Mouse (Mus musculus) R1 (cell line): ENCODE results near the gene Tnfrsf1a.

Experiments used
- DNase-seq: peaks from one replicate; pipeline ENCODE4 v3.0.0-alpha.2; 2018; ENCODE audit warnings: low read depth, low spot score

Tnfrsf1a gene

DNA sequence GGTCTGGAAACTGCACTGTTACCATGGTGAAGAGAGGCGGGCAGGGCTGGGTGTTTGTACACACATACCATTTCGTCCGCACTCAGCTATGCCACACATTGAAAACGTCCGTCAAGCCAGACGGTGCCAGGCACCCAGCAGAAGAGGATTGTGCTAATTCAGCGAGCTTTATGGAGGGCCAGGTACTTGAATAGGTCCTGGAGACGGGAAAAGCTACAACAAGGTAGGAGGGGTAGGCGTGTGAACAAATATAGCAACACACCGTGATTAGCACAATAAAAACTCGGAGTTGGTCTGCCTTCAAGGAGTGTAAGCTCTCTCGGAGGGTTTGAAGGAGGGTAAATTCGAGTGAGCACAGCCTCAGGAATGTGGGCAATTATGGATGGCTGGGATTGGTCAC lies 26.4 kb upstream of the Tnfrsf1a start:
- DNase-seq, result no peak

DNA sequence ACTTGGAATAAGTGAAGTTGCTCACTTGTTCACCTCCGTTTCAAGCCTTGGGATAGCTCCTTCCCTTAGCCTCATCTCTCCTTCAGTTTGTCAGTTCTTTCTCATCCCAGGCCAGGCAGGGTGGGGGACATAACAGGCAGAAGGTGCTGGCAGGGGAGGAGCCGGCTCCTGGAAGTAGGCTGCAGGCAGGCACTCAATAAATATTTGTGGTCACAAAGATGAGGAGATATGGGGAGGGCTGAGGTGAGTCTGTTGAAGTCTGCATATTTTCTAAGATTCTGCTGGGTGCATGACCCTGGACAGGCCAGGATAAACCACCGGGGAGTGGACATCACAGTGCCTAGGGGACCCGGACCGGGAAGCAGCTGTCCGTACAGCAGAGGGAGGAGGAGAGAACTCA lies 25.6 kb upstream of the Tnfrsf1a start:
- no peak for DNase-seq

DNA sequence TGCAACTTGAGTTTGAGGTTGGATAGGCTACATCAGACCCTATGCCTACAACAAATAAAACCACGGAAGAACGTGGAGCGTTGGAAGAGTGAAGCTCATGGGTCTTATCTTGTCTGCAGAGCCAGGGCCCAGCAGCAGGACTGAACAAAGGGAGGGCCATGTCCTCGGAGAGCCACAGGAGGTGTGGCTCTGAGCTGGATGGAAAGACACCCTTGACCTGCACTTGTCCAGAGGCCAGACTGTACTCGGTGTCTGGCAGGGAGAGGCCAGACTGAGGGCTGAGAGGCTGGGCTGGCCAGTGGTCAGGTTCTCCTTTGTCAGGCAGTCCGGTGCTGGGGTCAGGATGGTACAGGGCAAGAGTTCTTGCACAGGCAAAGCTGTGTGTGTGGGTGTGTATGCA lies 23.8 kb upstream of the Tnfrsf1a start:
- DNase-seq, result no peak

DNA sequence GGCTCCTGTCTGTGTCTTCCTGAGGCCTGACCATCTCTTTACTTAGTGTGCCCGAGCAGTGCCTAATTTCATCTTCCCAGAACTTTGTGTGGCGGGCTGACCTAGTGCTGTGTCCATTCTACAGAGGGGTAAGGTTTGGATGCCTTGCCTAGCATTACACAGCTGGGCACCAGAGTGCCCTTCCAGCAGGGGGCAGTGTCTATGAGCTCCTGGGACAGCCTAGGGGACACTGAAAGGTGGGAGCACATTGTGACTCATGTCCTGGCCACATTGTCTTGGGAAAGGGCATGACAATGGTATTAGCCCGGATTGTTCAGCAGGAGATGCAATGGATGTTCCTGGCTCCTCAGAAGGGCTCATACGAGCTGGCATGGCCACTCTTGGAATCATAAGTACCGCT lies 20.9 kb upstream of the Tnfrsf1a start:
- DNase-seq, result peak; percentile 40

DNA sequence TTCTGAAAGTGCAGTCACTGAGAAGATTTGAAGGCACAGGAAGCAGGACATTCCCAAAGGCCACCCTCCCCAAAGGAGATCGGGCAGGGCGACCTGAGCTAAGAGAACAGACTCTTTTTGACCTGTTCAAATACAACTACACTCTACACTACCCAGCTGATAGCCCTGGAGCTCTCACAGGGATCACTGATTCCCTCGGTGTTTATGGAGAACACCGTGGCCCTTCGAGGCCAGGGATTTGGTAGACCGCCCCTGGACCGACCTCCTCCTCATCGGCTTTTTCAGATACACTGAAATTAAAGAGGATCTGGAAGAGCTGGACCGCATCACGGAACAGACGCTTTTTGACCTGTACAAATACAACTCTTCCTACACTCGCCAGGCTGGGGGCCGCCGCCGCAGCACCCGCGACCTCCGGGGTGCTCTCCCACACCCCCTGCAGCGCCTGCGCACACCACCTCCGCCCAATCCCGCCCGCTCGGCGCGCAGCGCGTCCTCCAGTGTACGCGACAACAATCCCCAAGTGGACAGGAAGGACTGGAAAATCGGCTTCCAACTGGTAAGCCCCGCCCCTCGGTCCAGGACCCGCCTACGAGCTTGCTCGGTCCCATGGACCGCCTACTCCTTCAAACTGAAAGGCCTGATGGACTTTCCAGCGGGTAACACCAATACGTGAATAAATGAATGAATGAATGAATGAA lies 18.4 kb upstream of the Tnfrsf1a start:
- DNase-seq, result peak; percentile 73

DNA sequence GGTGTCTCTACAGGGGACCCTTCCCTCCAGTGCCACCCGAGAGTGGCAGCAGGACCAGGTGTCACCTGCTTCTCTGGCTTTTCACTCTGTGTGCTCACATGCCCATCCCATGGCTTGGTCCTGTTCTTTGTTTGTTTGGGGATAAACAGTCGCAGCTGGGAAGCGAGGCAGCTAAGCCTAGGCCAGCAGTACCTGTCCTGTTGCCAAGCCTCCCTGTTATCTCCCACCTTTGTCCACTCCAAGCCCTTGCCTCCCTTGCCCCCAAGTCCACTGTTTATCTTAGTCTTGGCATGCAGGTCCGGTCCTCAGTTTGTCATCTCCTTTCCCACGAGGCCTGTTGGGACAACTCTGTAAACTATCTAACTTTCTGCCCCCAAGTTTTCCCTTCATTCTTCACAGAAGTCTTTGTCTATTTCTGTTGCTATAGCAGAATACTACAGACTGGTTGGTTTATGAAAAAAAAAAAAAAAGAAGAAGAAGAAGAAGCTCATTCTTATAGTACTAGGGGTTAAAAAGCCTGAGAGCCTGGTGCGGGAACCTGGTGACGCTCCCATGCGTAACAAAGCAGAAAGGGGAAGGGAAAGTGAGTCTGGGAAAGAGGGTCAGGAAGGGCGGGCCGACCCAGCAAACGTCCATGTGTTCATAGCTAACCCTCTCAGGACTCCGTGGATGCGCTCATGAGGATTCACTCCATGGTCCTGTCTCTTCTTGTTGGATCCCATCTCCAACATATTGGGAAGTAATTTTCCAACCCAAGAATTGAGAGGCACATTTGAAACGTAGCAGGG lies 15.9 kb upstream of the Tnfrsf1a start:
- no peak for DNase-seq

DNA sequence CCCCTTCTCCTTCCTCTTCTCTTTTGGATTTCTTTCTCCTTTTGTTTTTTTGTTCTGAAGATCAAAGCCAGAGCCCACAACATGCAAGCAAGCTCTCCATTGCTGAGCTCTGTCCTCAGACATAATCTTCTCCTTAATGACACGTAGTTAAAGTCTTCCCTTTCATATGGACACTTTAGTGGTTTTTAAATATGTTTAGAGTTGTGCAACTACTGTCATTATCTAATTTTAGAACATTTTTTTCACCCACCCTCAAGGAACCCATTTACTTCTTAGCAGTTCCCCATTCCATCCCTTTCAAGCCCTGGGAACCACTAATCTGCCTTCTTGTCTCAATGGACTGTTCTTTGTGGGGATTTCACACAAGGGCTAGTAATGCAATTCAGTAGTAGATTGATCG lies 14.8 kb upstream of the Tnfrsf1a start:
- DNase-seq, result no peak

DNA sequence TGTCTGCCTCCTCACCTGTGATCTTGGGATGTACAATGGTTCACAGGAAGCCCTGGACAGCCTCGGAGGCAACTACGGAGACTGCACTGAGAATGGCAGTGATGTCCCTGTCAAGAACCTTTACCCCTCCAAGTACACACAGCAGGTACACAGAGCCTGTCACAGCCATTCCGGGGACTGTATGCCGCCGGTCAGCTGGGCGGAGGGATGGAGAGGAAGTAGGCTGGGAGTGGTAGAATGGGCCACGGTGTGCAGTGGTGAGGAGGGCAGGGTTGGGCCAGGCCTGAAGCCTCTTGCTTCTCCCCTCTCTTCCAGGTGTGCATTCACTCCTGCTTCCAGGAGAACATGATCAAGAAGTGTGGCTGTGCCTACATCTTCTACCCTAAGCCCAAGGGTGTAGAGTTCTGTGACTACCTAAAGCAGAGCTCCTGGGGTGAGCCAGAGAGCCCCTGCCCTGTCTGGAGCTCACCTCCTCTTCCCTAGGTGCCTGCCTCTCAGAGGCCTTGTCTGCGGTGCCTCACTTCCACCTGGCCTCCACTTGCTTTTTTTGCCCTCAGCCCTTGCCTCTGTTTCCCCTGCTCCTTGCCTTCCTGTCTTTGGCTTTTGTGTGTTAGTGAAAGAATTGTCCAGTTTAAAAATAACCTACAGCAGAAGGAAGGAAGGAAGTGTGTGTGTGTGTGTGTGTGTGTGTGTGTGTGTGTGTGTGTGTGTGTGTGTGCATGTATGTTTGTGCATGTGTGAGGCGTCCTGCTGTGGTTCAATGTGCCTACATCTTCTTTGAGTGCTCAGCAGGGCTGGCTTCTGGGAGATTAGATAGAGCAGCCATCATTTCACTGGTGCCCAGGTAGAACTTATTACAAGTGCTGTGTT lies 10.1 kb upstream of the Tnfrsf1a start:
- DNase-seq, result no peak

DNA sequence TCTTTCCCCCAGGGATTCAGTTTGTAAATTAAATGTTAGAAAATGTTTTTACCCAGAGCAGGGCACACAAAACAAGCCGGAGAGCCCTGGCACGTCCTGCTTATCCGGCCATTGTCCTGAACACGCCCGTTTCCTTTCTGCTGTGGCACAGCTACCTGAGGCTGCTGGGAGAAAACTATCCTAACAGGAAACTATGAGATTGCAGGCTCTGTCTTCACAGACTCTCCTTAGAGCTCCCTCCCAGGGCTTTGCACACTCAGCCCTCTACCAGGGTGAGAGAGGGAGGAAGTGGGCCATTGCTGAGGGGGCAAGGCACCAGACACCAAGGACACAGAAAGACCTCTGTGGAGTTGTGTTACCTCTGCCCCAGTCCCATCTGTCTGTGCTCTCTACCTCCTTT lies 8.9 kb upstream of the Tnfrsf1a start:
- no peak for DNase-seq

DNA sequence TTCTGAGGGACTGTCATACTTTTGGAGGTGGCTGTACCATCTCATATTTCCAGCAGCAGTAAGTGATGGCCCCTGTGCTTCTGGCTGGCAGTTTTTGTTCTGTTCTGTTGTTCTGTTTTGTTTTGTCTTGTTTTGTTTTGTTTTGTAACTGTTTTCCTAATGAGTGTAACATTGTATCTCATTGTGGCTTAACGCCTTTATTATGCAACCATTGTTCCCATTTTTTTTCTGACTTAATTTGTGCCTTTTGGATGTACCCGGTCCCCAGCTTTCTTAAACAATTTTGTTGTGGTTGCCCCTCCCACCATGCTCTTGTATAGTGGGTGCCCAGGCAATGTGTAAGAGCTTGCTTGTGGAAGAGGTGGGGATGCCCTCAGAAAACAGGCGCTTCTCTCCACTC lies 7.0 kb upstream of the Tnfrsf1a start:
- DNase-seq, result no peak

DNA sequence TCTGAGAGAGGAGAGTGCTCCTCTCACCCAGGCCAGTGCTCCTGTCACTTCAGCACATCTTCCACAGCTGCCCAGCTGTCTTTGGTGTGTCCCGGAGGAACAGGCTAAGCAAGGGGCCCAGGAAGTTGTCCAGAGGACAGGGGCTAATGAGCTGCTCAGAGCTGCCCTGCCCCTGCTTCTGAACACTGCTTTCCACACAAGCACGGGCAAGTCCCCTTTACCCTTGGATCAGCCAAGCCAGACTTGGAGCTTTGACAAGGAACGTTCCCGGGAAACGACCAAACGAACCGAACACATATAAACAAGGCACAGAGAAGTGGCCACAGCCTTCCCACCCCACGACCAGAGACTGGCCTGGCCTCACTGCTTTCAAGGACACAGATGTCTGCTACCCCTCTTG lies 5.1 kb upstream of the Tnfrsf1a start:
- no peak for DNase-seq

DNA sequence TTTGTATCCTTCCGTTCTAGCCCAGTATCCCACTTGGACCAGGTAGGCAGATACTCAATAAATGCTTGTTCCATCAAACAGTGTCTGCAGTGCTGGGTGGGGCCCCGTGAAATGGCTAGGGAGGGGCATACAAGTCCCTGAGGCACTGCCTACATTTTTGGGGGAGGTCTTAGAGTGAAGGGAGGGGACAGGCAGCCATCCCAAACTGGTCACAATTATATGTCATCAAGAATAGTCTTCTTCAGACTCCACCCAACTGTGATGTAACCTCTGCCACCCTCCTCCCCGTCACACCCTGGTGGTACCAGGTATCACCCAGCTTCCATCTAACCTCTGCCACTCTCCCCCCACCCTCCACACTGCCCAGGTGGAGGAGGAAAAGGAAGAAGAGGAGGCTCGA lies 4.3 kb upstream of the Tnfrsf1a start:
- no peak for DNase-seq

DNA sequence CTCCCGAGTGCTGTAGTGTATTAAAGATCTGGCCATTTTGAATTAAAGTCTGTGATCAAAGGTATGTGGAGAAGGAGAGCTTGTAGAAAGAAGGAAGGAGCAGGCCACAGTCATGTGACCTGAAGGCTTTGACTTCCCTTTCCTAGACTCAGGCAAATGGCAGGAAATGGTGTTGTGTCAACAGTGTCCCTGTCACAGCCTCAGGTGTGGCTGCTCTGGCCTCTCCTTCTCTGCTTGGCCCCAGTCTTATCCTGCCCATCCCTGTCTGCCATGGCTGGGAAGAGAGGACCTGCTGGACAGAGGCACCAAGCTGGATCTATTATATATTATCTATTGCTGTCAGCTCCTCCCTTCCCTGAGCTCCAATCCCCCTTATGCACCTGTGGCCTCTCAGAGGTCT lies 3.5 kb upstream of the Tnfrsf1a start:
- no peak for DNase-seq

DNA sequence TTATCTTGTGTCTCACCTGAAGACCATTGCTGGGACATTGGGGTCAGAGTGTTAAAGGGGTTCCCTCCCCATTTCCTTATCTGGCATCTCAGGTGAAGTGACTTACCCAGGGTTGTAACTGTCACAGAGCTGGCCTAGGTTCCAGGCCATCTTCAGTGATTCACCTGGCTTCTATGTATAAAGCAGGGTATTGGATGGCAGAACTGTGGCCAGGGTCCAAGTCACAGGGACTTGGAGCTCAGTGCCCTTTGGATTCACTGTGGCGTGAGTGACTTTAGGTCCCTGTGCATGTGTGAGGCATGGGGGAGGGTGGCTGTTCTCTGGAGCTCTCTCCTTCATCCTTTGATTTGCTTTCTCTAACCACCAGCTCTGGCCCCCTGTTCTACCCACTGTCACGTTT lies 3.1 kb upstream of the Tnfrsf1a start:
- DNase-seq, result no peak

DNA sequence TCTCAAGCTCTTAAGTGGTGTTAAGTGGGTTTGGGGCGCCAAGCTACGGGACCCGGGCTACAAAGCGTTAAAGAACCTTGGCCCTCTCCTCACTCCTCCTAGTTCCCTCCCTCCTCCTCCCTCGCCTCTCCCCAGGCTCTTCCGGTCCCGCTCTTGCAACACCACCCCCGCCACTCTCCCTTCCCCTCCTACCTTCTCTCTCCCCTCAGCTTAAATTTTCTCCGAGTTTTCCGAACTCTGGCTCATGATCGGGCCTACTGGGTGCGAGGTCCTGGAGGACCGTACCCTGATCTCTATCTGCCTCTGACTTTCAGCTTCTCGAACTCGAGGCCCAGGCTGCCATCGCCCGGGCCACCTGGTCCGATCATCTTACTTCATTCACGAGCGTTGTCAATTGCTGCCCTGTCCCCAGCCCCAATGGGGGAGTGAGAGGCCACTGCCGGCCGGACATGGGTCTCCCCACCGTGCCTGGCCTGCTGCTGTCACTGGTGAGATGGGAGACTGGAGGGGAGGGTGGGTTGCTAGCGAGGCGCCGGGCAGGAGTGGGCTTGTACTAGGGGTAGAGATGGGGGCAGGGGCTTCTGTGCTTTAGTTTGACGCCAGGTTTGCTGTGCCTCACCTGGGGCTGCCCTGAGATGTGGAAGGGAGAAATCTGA lies 541 bp downstream of the Tnfrsf1a start:
- peak; percentile 79 for DNase-seq

DNA sequence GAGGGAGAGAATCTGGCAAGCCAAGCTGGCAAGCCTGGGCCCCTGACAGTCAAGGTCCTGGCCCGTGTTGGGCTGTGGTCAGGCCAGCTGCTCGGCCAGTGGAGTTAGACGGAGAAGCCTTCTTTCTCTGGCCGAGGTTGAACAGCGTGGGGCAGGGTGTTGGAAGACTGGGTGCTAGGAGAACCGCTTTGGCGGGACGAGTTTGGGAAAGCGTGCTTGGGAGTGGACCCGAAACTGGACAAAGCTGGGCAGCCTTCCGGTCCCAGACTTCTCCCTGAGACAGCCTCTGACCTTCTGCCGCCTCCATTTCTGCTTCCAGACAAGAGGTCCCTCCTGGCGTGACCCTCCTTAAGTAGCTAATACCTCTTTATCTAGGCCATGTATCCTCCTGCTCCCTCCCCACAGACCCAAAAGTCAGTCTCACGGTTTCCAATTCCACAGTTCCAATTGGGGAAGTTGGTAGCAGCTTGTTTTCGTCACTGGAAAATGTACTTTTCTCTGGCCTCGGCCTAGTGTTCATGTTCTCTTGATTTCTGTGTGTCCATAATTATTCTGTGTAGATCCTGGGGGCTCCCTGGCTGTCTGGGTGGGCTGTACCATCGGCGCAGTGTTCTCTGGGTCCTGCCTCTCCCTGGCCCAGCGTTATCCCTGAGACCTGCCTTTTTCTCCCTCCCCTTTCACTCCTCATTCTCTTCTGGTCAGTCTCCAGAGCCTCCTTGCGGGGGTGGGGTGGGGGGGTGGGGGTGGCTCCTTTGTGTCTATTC lies 1.3 kb downstream of the Tnfrsf1a start:
- no peak for DNase-seq

DNA sequence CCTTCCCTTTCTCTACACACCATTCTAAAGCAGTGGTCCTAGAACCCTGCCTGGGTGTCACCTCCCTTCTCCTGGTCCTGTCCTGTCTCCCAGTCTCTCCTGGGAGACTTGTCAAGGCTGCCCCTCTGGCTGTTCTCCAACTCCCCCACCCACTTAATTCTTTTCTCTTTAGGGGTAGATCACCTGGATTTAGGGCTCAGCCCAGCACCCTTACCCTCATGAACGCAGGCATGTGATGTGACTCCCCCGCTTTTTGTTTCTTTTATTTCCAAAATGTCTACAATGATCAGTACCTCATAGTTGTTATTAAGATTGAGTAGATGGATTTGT lies 1.8 kb downstream of the Tnfrsf1a start:
- DNase-seq, result no peak

DNA sequence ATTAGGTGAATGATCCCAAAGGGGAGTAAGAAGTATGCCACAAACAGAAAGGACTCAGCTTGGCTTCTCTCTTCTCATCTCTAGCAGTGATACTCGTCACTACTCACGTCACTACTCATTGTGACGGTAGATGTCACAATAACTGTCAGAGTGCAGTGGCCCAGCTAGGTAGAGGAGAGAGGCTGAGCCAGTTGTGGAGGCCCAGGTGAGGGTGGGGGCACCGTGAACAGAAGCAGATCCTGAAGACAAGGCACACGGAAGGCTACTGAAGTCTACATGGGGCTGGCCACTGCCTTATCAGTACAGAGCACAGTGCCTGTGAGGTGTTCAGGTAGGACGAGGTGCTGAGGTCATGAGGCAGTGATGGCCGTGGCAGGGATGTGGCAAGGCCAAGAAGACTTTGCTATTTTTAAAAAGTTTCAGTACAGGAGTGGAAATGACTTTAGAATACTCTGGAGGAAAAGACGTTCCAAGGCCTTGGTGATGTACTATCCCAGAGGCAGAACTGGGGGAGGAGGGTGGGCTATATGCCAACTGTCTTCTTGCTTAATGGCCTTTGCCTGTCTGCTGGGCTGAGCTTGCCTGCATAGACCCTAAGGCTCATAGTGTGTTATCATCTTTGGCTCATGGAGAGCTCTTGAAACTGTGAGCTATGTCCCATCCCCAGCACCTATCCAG lies 2.3 kb downstream of the Tnfrsf1a start:
- no peak for DNase-seq

DNA sequence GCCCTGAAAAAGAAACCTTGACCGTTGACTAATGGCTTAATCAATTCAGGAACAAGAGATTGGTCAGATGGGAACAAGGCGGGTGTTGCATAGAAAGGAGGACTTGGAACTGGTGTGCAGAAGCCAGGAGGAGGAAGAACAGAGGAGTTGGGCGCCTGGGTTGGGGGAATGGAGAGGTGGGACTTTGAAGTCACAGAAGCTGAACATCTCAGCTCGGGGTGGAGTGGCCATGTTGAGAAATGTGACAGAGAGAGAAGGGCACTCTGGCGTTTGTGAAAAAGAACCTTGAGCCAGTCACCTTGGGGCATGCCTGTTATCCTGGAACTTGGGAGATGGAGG lies 2.9 kb downstream of the Tnfrsf1a start:
- DNase-seq, result no peak

DNA sequence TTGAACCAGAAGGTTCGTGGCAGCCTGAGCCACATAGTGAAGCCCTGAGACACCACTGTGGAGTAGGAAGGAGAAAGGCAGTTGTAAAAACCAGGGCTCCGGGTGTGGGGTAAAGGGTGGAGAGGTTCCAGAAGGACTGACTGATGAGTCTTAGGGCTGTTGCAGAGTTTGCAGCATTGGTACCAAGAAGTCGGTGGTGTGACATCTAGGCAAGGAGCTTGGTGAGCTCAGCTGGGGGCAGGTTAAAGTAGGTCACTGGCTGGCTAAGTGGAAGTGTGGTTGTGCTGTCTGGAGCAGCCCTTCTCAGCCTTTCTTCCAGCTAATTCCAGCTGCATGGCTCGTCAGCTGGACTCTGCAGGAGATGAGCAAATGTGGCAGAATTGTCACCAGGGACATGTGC lies 3.6 kb downstream of the Tnfrsf1a start:
- no peak for DNase-seq

DNA sequence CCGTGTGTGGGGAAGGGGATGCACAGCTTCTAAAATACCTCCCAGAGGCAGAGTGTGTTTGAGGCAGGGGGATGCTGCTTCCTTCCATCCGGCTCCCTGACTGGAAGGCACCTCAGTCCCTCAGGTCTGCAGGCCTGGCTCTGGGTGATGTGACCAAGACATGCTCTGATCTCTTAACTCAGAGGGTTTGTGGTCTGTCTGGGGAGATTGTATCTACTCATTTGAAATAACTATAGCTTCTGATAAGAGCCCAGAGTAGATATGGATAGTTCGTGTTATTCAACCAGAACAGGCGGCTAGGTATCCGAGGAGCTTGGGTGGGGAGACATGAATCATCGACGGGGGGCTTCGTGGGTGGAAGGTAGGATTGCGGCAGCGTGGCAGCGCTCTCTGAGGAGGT lies 4.1 kb downstream of the Tnfrsf1a start:
- DNase-seq, result no peak
